Comparison of ENCODE assay signal across 8 mouse cellular contexts in the genomic region with DNA sequence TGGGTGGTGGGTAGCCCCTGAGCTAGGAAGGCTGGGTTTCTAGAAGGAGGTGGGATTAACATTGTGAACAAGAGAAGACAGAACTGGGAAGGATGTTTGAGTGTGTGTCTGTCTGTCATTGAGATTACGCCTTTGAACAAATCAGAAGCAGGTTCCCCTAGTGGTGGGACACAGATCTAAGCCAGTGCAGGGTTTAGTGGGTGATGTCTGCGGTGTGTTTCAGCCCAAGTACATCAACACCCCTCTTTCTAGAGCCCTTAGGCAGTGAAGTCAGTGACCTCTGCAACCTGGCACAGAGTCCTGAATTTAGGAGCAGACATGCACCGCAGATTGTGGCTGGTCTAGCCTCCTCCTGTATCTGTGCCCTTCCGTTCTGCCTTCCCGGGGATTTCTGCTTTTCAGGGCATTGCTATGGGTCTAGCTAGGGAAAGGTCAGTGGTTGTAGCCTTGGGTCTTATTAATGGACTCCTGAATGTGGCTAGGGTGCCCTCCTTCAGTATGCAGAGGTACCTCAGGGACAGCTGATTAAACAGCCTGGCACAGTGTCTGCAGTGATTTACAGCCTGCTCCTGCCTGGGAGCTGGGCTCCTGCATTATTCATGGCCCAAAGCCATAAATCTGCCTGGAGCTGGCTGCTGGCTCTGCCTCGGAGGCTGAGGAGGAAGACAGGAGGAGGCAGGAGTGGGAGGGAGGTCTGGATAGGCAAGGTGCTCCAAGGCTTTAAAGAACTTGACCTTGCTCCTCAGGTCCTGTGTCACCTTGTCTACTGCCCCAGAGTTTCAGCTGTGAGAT.
A peak's percentile ranks its signal among the peaks of the same experiment; 100 is the strongest.
DNase-seq lines count a peak whose midpoint lies in the region; ATAC-seq and TF ChIP-seq lines count a peak whose summit lies in the region.

No protein-coding gene starts in this region.

- H3K4me2 ChIP-seq in forebrain, embryonic 13.5 days, result no peak overlapping the region
- no peak overlapping the region for H3K4me2 ChIP-seq in forebrain, embryonic 12.5 days
- H3K4me2 ChIP-seq in hindbrain, embryonic 12.5 days (replicated peaks), result no peak overlapping the region
- H3K4me2 ChIP-seq in midbrain, postnatal 0 days (ENCODE audit: low read depth, low read length, poor library complexity, severe bottlenecking), result no peak overlapping the region

- peak; percentile 87 for ATAC-seq in forebrain, embryonic 13.5 days
- no peak for ATAC-seq in forebrain, embryonic 12.5 days (ENCODE audit: low FRiP score)
- ATAC-seq in hindbrain, embryonic 12.5 days (ENCODE audit: low FRiP score), result peak; percentile 75
- peak; percentile 58; the same call in 1 of the 2 replicates for ATAC-seq in midbrain, postnatal 0 days (ENCODE audit: low FRiP score)
- ATAC-seq in megakaryocyte-erythroid progenitor cell, adult 5-6 weeks (replicated peaks; ENCODE audit: low FRiP score, low TSS enrichment, poor library complexity, severe bottlenecking), result no peak
- ATAC-seq in inflammation-experienced regulatory T-cells, adult 6 months, result no peak

- H3K4me3 ChIP-seq in forebrain, embryonic 13.5 days, result no peak overlapping the region
- no peak overlapping the region for H3K4me3 ChIP-seq in forebrain, embryonic 12.5 days (replicated peaks)
- no peak overlapping the region for H3K4me3 ChIP-seq in hindbrain, embryonic 12.5 days
- H3K4me3 ChIP-seq in layer of hippocampus, adult 2 months, result no peak overlapping the region
- no peak overlapping the region for H3K4me3 ChIP-seq in midbrain, postnatal 0 days (ENCODE audit: low read depth, low read length)

- no peak overlapping the region for H3K27ac ChIP-seq in forebrain, embryonic 13.5 days
- H3K27ac ChIP-seq in forebrain, embryonic 12.5 days, result no peak overlapping the region
- no peak overlapping the region for H3K27ac ChIP-seq in hindbrain, embryonic 12.5 days
- H3K27ac ChIP-seq in layer of hippocampus, adult 2 months, result no peak overlapping the region
- H3K27ac ChIP-seq in midbrain, postnatal 0 days (ENCODE audit: low read depth, low read length), result no peak overlapping the region

- WGBS in forebrain, embryonic 13.5 days, result 72% methylated on average over 6 of the region's 6 CpGs
- WGBS in forebrain, embryonic 12.5 days, result 79% methylated on average over 6 of the region's 6 CpGs
- 62% methylated on average over 6 of the region's 6 CpGs for WGBS in hindbrain, embryonic 12.5 days
- 61% methylated on average over 6 of the region's 6 CpGs for WGBS in midbrain, postnatal 0 days

- H3K4me1 ChIP-seq in forebrain, embryonic 13.5 days, result peaks cover 10% of the 10 kb centered on the region
- peaks cover 4% of the 10 kb centered on the region; the same call in 1 of the 2 replicates for H3K4me1 ChIP-seq in forebrain, embryonic 12.5 days
- H3K4me1 ChIP-seq in hindbrain, embryonic 12.5 days, result peaks cover 14% of the 10 kb centered on the region
- H3K4me1 ChIP-seq in midbrain, postnatal 0 days (ENCODE audit: insufficient read depth, low read length), result no peaks in the 10 kb centered on the region

- peak; percentile 67 for TF ChIP-seq CTCF in layer of hippocampus, adult 2 months (conservative IDR thresholded peaks at IDR 0.05)
- TF ChIP-seq CTCF in midbrain, postnatal 0 days (IDR thresholded peaks at IDR 0.05), result peak; percentile 52

- peak; percentile 67 for DNase-seq in embryo, embryonic 10 days (ENCODE audit: low spot score)
- DNase-seq in layer of hippocampus, adult 2 months (ENCODE audit: low spot score in 2 of 2), result peak; percentile 47 to 65
- DNase-seq in midbrain, postnatal 0 days (ENCODE audit: low spot score), result peak; percentile 70

- no peaks in the 10 kb centered on the region for H3K36me3 ChIP-seq in forebrain, embryonic 13.5 days (ENCODE audit: poor library complexity, severe bottlenecking)
- H3K36me3 ChIP-seq in forebrain, embryonic 12.5 days (replicated peaks), result no peaks in the 10 kb centered on the region
- H3K36me3 ChIP-seq in hindbrain, embryonic 12.5 days, result no peaks in the 10 kb centered on the region
- H3K36me3 ChIP-seq in midbrain, postnatal 0 days (ENCODE audit: insufficient read depth, low read length), result no peaks in the 10 kb centered on the region

- no peak overlapping the region for H3K9ac ChIP-seq in forebrain, embryonic 13.5 days
- no peak overlapping the region for H3K9ac ChIP-seq in forebrain, embryonic 12.5 days
- H3K9ac ChIP-seq in hindbrain, embryonic 12.5 days, result no peak overlapping the region
- H3K9ac ChIP-seq in midbrain, postnatal 0 days (replicated peaks; ENCODE audit: low read length, poor library complexity, severe bottlenecking), result no peak overlapping the region

- H3K27me3 ChIP-seq in forebrain, embryonic 13.5 days, result no peaks in the 10 kb centered on the region
- H3K27me3 ChIP-seq in forebrain, embryonic 12.5 days, result no peaks in the 10 kb centered on the region
- no peaks in the 10 kb centered on the region; the same call in 1 of the 2 replicates for H3K27me3 ChIP-seq in hindbrain, embryonic 12.5 days
- H3K27me3 ChIP-seq in midbrain, postnatal 0 days (ENCODE audit: insufficient read depth, low read length), result no peaks in the 10 kb centered on the region

- no peaks in the 10 kb centered on the region for H3K9me3 ChIP-seq in forebrain, embryonic 13.5 days (replicated peaks)
- no peaks in the 10 kb centered on the region for H3K9me3 ChIP-seq in forebrain, embryonic 12.5 days
- no peaks in the 10 kb centered on the region for H3K9me3 ChIP-seq in hindbrain, embryonic 12.5 days (replicated peaks)
- no peaks in the 10 kb centered on the region for H3K9me3 ChIP-seq in midbrain, postnatal 0 days (ENCODE audit: low read length)

Comparison
In these comparisons a context has a peak if more than half of its experiments do, and no peak if none do; other contexts are left out.
1. ATAC-seq: peak in forebrain, embryonic 13.5 days (single experiment), hindbrain, embryonic 12.5 days (single experiment) and midbrain, postnatal 0 days (single experiment); none in forebrain, embryonic 12.5 days (single experiment), megakaryocyte-erythroid progenitor cell, adult 5-6 weeks (single experiment) and inflammation-experienced regulatory T-cells, adult 6 months (single experiment).
2. Peak in every context shown above with its lines, with median percentiles within 50 percentile points of each other: DNase-seq.